Mouse (Mus musculus): ENCODE results near the gene Nlrp1b. TPM values are rescaled to one million over a fixed set of nuclear protein-coding genes. Genes with fewer than 3 reads are reported as not detected.

Gene Nlrp1b
- total RNA-seq, 1 experiment from 2014 or later: 1.6 TPM

Other genes starting within 250 kb of the Nlrp1b start
- gene C1qbp, start 247.7 kb downstream of the Nlrp1b start, total RNA-seq (2017): 48.3 and 82.1 TPM in 2 replicates
- gene Dhx33, start 226.3 kb downstream of the Nlrp1b start, total RNA-seq (2017): 39.6 and 39.8 TPM in 2 replicates
- 30.8 and 38.1 TPM in 2 replicates for gene Mis12, start 211.1 kb downstream of the Nlrp1b start, total RNA-seq (2017)
- 27.6 and 31.6 TPM in 2 replicates for gene Derl2, start 210.9 kb downstream of the Nlrp1b start, total RNA-seq (2017)
- 1.4 TPM in 1 of 2 replicates, not detected in the other for gene 6330403K07Rik, start 197.2 kb downstream of the Nlrp1b start, total RNA-seq (2017)
- 6.5 and 8.6 TPM in 2 replicates for gene Nlrp1a, start 86.0 kb downstream of the Nlrp1b start, total RNA-seq (2017)